Comparison of ENCODE assay signal across 8 mouse cellular contexts in genomic region chr16:11065431-11065830, GRCm38 (mm10). TPM values are rescaled to one million over a fixed set of nuclear protein-coding genes. Genes with fewer than 3 reads are reported as not detected.
A peak's percentile ranks its signal among the peaks of the same experiment; 100 is the strongest.
DNase-seq lines count a peak whose midpoint lies in the region; ATAC-seq and TF ChIP-seq lines count a peak whose summit lies in the region.

No protein-coding gene starts in this region.

- H3K9ac ChIP-seq in liver, embryonic 12.5 days: no peak overlapping the region; the same call in 1 of the 2 replicates

- no peak for TF ChIP-seq CTCF in testis, adult 2 months (IDR thresholded peaks at IDR 0.05; ENCODE audit: control insufficient read depth, insufficient read depth, insufficient replicate concordance, low read depth, low read length)

- WGBS in liver, embryonic 12.5 days (ENCODE audit: insufficient replicate concordance): 64% methylated on average over 5 of the region's 5 CpGs

- peak; percentile 15 for DNase-seq in embryo, embryonic 10 days (ENCODE audit: low spot score)
- DNase-seq in embryo, embryonic 11 days: no peak
- DNase-seq in testis, postnatal 14 days (ENCODE audit: low spot score): no peak
- DNase-seq in layer of hippocampus, postnatal 10 days (ENCODE audit: low spot score in 2 of 2): no peak

- peaks cover 14% of the 10 kb centered on the region for H3K4me1 ChIP-seq in testis, adult 2 months (ENCODE audit: control insufficient read depth, insufficient read depth, low read length)
- peaks cover 46% of the 10 kb centered on the region for H3K4me1 ChIP-seq in liver, embryonic 12.5 days

- H3K36me3 ChIP-seq in testis, adult 2 months (ENCODE audit: control insufficient read depth, insufficient read depth, low read length): no peaks in the 10 kb centered on the region
- H3K36me3 ChIP-seq in liver, embryonic 12.5 days: no peaks in the 10 kb centered on the region

- no peaks in the 10 kb centered on the region for H3K9me3 ChIP-seq in liver, embryonic 12.5 days (replicated peaks)

- H3K27me3 ChIP-seq in testis, adult 2 months (ENCODE audit: control insufficient read depth, insufficient read depth, low read length): no peaks in the 10 kb centered on the region
- H3K27me3 ChIP-seq in liver, embryonic 12.5 days (replicated peaks): peaks cover 53% of the 10 kb centered on the region

- peak overlapping the region; percentile 96 for H3K4me2 ChIP-seq in liver, embryonic 12.5 days

- H3K27ac ChIP-seq in testis, adult 2 months (ENCODE audit: control insufficient read depth, insufficient read depth, low read depth, low read length): no peak overlapping the region
- no peak overlapping the region for H3K27ac ChIP-seq in liver, embryonic 12.5 days

- peak overlapping the region; percentile 86 for H3K4me3 ChIP-seq in testis, adult 2 months (ENCODE audit: control insufficient read depth, low read depth, low read length)
- H3K4me3 ChIP-seq in liver, embryonic 12.5 days: peak overlapping the region; percentile 66

- TF ChIP-seq POLR2A in testis, adult 2 months (IDR thresholded peaks at IDR 0.05; ENCODE audit: control insufficient read depth, low read depth, low read length): no peak

- ATAC-seq in liver, embryonic 12.5 days: no peak
- ATAC-seq in erythroid progenitor cell, adult 5-6 weeks (replicated peaks; ENCODE audit: low FRiP score, poor library complexity, severe bottlenecking): no peak
- ATAC-seq in monocyte, adult 5-6 weeks (replicated peaks; ENCODE audit: insufficient number of reproducible peaks, low FRiP score, low TSS enrichment, poor library complexity, severe bottlenecking): no peak

RNA-seq across cellular contexts. Expression of gene Litaf, which starts 0.5 kb away (rescaled TPM):
- polyA plus RNA-seq in testis, adult 2 months (2012; rRNA removed): 14.7 and 17.7 TPM in 2 replicates
- 31.7 and 34.8 TPM in 2 replicates for polyA plus RNA-seq in liver, embryonic 12.5 days (2016; fragmentation: Nextera tagmentation; extraction: Ambion mirVana)
- total RNA-seq in erythroid progenitor cell, adult 5-6 weeks (2015; ENCODE audit: low replicate concordance): 20.9 and 22.2 TPM in 2 replicates
- 10.0 and 13.1 TPM in 2 replicates for total RNA-seq in erythroid progenitor cell, adult 5-6 weeks (2017; ENCODE audit: low replicate concordance)
- total RNA-seq in layer of hippocampus, postnatal 10 days (2021): 10 to 100 TPM; 12.4 to 13.2 TPM
- 68.7 to 164 TPM (median 135 TPM) in 3 replicates for total RNA-seq in monocyte, adult 5-6 weeks (2017)

RNA-seq across cellular contexts. Expression of gene Snn, which starts 4.7 kb away (rescaled TPM):
- polyA plus RNA-seq in testis, adult 2 months (2012; rRNA removed): 43.5 and 49.7 TPM in 2 replicates
- polyA plus RNA-seq in liver, embryonic 12.5 days (2016; fragmentation: Nextera tagmentation; extraction: Ambion mirVana): 4.9 and 6.0 TPM in 2 replicates
- total RNA-seq in erythroid progenitor cell, adult 5-6 weeks (2015; ENCODE audit: low replicate concordance): 6.5 and 7.1 TPM in 2 replicates
- 7.1 and 13.2 TPM in 2 replicates for total RNA-seq in erythroid progenitor cell, adult 5-6 weeks (2017; ENCODE audit: low replicate concordance)
- 100 to 1,000 TPM; 214 to 235 TPM for total RNA-seq in layer of hippocampus, postnatal 10 days (2021)
- total RNA-seq in monocyte, adult 5-6 weeks (2017): 20.7 to 30.3 TPM (median 27.4 TPM) in 3 replicates
